Mouse (Mus musculus) kidney, postnatal 14 days (tissue): Measurements from ENCODE around the gene Zfp628.

Experiments used
- DNase-seq: peaks from one replicate; pipeline ENCODE4 v3.0.0; 2022; ENCODE audit warnings: mixed read lengths

The Zfp628 gene

GRCm38 (mm10) chr7:4919096-4919495, 4.1 kb downstream of the Zfp628 start:
- DNase-seq: no peak

GRCm38 (mm10) chr7:4919971-4920370, 5.0 kb downstream of the Zfp628 start:
- no peak for DNase-seq

DNA sequence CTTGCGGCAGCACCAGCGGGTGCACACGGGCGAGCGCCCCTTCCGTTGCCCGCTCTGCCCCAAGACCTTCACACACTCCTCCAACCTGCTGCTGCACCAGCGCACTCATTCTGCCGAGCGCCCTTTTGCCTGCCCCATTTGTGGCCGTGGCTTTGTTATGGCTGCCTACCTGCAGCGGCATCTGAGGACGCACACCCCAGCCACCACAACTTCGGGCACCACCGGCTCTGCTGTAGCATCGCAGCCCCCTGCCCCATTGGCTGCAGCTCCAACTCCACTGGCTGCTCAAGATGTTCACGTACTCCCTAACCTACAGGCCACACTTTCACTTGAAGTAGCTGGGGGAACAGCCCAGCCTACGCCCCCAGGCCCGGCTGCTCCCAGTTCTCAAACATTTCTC, 5.5 kb downstream of the Zfp628 start:
- no peak for DNase-seq

DNA sequence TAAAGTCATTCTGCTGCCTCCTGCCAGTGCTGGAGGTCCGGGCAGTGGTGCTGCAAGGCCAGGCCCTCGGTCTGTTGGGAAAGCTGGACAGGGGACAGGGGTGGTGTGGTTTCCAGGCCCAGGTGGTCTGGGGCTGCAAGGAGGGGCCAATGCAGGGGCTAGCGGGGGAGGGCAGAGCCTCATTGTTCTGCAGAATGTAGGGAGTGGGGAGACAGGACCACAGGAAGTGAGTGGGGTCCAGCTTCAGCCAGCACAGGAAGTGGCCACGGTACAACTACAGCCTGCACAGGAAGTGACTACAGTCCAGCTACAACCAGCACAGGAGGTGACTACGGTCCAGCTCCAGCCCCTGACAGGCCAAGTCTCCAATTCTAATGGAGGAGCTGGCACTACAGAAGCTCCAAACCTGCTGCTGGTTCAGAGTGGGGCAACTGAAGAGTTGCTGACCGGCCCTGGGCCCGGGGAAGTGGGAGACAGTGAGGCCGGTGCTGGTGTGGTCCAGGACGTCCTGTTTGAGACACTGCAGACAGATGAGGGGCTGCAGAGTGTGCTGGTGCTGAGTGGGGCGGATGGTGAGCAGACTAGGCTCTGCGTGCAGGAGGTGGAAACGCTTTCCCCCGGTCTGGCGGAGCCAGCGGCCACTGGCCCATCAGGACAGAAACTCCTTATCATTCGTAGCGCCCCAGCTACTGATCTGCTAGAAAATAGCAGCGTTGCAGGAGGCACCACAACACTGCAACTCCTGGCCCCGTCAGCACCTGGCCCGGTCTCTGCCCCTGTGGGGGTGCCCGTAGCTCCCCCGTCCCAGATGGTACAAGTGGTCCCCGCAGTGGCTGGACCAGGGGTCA, 6.2 kb downstream of the Zfp628 start:
- peak; percentile 6 for DNase-seq

DNA sequence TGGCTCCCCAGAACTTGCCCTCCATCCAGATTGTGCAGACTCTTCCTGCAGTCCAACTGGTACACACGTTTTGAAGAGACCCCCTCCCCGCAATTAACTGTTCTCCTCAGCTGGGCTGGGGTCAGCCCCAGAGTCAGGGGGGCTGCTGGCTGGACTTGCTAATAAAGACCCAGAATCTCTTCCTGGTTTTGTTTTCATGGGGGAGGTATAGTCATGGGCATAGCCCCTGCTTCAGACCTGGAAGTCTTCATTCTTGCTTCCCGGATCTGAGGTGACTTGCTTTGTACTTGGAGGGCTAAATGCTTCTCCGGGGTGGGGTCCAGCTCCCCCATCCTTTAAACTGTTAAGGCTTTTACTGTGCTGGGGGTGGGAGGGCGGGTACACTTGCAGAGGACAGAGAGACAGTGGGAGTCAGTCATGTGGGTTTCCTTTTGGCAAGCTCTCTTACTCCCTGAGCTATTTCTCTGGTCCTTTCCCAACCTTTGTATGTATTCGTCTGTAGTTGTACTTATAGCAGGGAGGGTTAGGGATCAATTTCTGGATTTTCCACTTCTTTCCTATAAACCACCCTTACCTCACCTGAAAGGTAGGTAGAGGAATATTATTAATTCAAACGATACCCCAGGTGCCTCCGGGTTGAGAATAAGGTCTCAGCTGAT, 6.9 kb downstream of the Zfp628 start, which contains the start of gene Nat14:
Nat14 (plus strand) TSS at position 205 of the 659 bp plus-strand sequence.
- DNase-seq: no peak

- DNase-seq: peak; percentile 84
These were observed 7.5 kb downstream of the Zfp628 start for GRCm38 (mm10) chr7:4922508-4922907.

- DNase-seq: peak; percentile 62
These were observed 8.0 kb downstream of the Zfp628 start for GRCm38 (mm10) chr7:4922931-4923565.

DNA sequence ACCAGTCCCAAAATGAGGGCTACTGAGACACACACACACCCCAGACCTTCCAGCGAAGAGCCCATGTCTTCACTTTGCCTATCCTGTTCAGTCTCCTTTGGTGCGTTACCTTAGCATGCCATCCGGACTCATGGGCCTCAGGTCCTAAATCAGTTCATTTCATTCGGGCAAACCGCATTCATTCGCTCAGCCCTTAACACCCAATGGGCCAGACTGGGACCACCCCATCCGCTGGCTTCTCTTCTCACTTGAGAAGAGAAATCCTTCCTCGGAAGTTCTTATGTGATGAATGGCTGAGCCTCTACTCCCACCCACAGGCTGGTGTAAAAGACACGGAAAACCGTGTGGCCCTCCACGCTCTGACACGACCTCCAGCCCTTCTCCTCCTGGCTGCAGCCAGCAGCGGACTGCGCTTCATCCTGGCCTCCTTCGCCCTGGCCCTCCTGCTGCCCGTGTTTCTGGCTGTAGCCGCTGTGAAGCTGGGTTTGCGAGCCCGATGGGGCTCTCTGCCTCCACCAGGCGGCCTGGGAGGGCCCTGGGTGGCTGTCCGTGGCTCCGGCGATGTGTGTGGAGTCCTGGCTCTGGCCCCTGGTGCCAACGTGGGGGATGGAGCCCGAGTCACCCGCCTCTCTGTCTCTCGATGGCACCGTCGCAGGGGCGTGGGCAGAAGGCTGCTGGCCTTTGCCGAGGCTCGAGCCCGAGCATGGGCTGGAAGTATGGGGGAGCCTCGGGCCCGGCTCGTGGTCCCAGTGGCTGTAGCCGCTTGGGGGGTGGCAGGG, 8.8 kb downstream of the Zfp628 start:
- DNase-seq: peak; percentile 62

- no peak for DNase-seq
These were observed 9.5 kb downstream of the Zfp628 start for GRCm38 (mm10) chr7:4924483-4924882.

GRCm38 (mm10) chr7:4924891-4925301, 9.9 kb downstream of the Zfp628 start:
- peak; percentile 46 for DNase-seq

- peak; percentile 37 for DNase-seq
These were observed 10.7 kb downstream of the Zfp628 start, which contains the start of gene Ssc5d for GRCm38 (mm10) chr7:4925441-4926381. TSS of gene Ssc5d (plus strand) at chr7:4925785.

DNA sequence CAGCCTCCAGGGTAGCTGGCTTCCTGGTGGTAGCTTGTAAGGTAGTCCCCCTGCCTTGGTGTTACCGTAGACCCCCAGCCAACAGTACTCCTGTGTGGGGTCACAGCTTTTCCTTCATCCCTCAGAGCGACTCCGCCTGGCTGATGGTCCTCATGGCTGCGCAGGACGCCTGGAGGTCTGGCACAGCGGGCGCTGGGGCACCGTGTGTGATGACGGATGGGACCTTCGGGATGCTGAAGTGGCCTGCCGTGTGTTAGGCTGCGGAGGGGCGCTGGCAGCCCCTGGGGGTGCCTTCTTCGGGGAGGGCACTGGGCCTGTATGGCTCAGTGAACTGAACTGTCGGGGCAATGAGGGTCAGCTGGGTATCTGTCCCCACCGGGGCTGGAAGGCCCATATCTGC, 11.8 kb downstream of the Zfp628 start:
- no peak for DNase-seq

- peak; percentile 33 for DNase-seq
These were observed 12.7 kb downstream of the Zfp628 start for GRCm38 (mm10) chr7:4927711-4928110.

DNA sequence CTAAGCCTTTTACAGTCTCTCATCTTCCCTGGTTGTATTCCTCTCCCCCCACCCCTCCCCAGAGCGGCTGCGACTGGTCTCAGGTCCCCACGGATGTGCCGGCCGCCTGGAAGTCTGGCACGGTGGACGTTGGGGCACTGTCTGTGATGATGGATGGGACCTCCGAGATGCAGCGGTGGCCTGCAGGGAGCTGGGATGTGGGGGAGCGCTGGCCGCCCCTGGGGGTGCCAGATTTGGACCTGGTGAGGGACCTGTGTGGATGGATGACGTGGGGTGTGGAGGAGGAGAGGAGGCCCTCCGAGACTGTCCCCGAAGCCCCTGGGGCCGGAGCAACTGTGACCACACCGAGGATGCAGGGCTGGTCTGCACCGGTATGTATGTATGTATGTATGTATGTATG, 13.3 kb downstream of the Zfp628 start:
- DNase-seq: no peak

DNA sequence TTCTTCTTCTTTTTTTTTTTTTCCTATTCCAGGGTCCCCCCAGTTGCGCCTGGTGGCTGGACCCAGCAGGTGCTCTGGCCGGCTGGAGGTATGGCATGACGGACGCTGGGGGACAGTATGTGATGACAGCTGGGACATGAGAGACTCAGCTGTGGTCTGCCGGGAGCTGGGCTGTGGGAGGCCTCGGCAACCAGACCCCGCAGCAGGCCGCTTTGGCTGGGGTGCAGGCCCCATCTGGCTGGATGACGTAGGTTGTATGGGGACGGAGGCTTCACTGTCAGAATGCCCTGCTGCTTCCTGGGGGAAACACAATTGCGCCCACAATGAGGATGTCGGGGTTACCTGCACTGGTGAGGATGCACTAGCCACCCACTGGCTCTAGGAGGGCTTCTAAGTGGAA, 18.1 kb downstream of the Zfp628 start:
- DNase-seq: no peak

DNA sequence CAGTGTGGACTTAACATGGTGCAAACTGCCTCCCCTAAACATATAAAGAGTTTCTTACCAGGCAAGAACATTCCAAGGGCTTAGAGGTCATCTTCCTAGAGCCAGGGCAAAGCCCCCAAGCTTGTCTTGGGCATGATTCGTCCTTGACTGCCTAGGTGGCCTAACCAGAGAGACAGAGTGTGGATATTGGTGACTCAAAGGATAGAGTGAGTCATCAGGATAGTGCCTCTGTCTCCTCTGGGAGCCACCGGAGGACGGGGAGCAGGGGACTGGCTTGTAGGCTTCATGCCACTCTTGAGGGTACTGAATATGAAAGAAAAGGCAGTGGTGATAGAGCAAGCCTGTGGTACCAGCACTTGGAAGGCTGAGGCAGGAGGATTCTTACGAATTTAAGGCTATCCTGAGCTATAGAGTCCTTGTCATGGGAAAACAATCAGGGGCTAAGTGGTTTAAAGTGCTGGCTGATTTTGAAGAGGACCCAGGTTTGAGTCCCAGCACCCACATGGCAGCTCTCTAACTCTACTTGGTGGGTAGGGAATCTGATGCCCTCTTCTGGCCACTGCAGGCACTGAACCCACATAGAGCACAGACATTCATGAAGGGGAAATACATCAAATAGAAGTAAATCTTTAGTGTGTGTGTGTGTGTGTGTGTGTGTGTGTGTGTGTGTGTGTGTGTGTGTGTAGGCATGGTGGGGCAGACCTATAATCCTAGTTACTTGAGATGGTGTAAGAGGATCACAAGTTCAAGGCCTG, 19.3 kb downstream of the Zfp628 start:
- no peak for DNase-seq

DNA sequence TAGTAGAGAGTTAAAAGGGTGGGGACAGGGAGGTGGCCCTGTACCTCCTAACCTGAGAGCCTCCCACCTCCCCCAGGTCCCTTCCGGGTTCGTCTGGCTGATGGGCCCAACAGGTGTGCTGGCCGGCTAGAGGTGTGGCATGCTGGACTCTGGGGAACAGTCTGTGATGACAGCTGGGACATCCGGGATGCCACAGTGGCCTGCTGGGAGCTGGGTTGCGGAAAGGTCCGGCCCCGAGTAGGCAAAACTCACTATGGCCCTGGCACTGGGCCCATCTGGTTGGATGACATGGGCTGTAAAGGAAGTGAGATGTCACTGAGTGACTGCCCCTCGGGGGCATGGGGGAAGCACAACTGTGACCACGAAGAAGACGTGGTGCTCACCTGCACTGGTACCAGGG, 21.8 kb downstream of the Zfp628 start:
- DNase-seq: no peak

DNA sequence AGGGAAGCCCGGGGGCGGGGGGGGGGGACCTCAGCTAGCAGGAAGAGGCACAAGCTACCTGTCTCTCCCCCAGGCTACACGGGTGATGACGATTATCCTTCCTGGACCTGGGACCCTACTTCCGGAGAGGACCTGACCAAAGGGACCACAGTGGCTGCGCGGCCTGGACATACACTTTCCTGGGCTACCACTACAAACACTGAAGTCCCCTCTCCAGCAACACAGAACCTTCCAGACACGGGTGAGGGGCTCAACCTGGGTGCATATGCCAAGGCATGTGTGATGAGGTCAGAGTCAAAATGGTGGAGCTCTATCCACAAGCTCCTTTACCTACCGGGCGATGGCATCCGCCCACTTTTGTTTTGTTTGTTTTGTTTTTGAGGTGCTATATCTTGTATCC, 22.4 kb downstream of the Zfp628 start:
- no peak for DNase-seq

GRCm38 (mm10) chr7:4938456-4938855, 23.4 kb downstream of the Zfp628 start:
- DNase-seq: peak; percentile 73

- peak; percentile 89 for DNase-seq
These were observed 25.1 kb downstream of the Zfp628 start for GRCm38 (mm10) chr7:4940068-4940479.

GRCm38 (mm10) chr7:4942673-4943072, 27.7 kb downstream of the Zfp628 start:
- DNase-seq: no peak
